Mouse (Mus musculus) adrenal gland, postnatal 14 days (tissue): Measurements from ENCODE around the gene Prkacb. TPM values are rescaled to one million over a fixed set of nuclear protein-coding genes. Genes with fewer than 3 reads are reported as not detected.
"Not testable (repeated sequence)": the region's sequence is repeated elsewhere in the genome, so short reads cannot be mapped to it uniquely, and the experiment has no call there.

Experiments used
- DNase-seq: peaks from one replicate; pipeline ENCODE4 v3.0.0; 2021; ENCODE audit warnings: mixed read lengths
- total RNA-seq: library from RNA; stranded (reverse); gene quantifications from 2 replicates; pipeline ENCODE4 v1.2.3, GENCODE M21; 2021

Gene Prkacb
- total RNA-seq, 1 experiment from 2014 or later, result 103 TPM

DNA sequence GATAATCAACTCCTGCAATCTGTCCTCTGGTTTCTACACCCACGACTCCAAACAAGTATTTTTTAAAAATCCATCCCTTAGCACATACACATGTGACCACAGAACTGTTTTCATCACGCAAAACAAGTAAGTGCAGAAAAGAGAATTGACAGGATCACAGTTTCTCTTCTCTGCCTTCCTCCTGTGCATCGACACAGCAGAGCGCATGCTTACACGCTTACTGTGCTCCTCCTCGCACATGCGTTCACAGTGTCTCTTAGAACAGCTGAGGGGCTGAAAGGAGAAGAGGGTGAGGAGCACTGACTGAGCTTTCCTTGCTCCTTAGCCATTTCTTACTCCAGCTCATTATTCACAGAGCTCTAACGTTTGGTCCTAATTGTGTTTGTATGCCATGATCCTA, 33.9 kb downstream of the Prkacb start:
- no peak for DNase-seq

DNA sequence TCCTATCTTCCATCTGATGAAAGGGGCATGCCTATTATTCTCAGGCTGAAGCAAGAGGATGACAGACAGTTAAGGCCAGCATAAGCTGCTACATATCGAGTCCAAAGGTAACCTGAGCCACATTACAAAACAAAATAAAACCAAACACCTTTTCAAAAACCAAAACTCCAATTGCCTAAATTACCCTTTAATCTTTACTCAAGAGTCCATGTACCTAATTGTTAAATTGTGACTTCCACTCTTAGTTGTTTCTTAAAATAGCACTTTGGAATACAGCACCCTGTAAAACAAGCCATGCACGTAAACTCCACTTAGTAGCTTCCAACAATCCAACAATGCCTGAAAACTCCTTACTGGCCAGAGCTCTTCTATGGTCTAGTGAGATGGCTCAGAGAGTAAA, 34.3 kb downstream of the Prkacb start:
- no peak for DNase-seq

DNA sequence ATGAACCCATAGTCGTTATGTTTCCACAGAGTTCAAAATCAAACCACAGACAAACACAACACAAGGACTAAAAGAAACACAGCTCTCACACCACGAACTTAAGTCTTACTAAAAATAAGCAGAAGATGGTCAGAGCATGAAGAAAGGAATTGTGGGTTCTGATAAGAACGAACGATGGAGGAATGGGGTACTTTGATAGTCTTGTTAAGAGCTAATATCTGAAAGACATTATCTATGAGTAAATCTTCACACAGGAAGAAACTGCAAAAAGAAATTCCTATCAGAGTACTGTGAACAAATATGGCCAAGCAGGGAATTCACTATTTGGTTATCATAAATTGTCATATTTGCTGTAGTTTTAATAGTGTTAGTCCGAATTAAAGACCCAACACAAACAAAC, 36.1 kb downstream of the Prkacb start:
- no peak for DNase-seq

- no peak for DNase-seq
Measured at GRCm38 (mm10) chr3:146770853-146771252, 41.9 kb downstream of the Prkacb start.

GRCm38 (mm10) chr3:146769940-146770659, 42.7 kb downstream of the Prkacb start:
- DNase-seq, result no peak

DNA sequence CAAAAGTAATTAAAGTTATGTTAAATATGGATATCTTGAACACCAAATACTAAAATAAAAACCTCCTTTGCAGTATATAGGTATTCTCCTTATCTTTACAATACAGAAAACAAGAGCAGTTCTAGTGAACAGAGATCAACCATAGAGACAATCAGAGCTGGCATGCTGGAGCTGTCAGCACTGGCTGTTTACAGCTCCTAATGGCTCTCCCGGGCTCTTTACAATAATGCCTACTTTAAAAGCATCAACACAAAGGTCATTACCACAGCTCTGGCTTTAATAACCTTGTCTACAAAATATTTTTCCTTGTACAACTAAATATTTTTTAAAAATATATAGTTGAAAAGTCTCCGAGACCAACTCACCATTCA, 43.2 kb downstream of the Prkacb start:
- DNase-seq, result no peak

DNA sequence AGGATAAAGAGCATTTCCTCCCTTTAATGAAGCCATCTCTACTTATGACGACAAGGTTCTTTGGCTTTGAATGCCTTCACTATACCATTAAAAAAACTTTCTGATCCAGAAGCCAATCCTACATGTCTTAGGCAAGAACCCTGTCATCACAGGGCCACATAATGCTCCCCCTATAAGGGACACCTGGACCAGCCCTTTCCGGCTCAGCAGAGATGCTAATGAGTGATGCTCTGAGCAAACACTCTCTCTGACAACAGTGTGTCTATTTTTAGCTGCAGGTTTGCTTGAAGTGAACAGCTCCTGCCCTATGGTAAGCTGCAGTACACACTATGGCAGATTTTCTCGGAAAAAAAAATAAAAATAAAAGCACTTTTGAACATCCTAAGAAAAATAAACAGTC, 43.9 kb downstream of the Prkacb start:
- DNase-seq, result no peak

DNA sequence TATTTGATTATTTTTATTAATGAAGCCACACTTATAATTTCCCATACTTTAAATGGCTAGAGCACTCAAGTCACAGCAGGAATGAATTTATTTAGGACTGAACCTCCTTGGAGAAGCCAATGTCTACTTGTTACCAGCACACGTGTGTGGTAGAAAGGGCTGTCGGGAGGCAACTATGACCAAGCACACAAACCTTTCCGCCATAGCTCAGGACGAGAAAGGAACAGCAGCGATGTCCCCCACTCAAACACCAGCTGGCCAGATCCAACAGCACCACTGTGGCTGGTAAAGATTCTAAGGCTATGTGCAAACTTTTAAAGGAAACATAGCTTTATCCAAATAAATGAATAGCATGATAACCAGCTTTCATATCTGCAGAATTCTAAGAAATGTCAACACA, 44.4 kb downstream of the Prkacb start:
- DNase-seq, result no peak

GRCm38 (mm10) chr3:146766701-146767181, 46.0 kb downstream of the Prkacb start:
- DNase-seq, result no peak

GRCm38 (mm10) chr3:146766071-146766605, 46.7 kb downstream of the Prkacb start:
- no peak for DNase-seq

GRCm38 (mm10) chr3:146764871-146765529, 47.8 kb downstream of the Prkacb start:
- DNase-seq, result no peak

DNA sequence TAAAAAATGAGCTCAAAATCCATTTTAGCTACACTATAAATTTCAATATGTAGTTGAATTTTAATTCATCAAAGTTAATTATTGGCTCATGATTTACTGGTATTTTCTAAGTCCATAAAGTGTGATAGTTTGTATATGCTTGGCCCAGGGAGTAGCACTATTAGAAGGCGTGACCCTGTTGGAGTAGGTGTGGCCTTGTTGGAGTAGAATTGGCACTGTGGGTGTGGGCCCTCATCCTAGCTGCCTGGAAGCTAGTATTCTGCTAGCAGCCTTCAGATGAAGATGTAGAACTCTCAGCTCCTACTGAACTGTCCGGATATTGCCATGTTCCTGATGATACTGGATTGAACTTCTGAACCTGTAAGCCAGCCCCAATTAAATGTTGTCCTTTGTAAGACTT, 49.7 kb downstream of the Prkacb start:
- not testable (repeated sequence) for DNase-seq

DNA sequence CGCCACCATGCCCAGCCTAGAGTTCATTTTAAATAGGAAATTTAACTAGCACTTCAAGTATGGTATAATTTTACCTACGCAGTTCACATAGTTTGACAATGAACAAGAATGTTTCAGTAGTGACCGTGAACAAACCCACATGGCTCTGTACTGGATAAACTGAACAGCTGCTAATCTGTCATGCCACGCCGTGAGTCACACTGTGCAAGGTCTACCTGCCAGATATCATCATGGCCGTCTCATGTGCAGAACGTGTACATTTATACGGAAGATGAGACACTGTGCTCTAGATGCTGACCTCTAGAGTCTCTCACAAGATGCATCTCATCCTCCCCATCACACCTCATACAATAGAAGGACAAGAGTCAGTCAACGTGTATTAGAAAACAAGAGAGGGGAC, 51.5 kb downstream of the Prkacb start:
- peak; percentile 14 for DNase-seq

- DNase-seq, result no peak
Measured at GRCm38 (mm10) chr3:146757970-146758960, 54.5 kb downstream of the Prkacb start.

GRCm38 (mm10) chr3:146754270-146754669, 58.5 kb downstream of the Prkacb start:
- DNase-seq, result no peak

DNA sequence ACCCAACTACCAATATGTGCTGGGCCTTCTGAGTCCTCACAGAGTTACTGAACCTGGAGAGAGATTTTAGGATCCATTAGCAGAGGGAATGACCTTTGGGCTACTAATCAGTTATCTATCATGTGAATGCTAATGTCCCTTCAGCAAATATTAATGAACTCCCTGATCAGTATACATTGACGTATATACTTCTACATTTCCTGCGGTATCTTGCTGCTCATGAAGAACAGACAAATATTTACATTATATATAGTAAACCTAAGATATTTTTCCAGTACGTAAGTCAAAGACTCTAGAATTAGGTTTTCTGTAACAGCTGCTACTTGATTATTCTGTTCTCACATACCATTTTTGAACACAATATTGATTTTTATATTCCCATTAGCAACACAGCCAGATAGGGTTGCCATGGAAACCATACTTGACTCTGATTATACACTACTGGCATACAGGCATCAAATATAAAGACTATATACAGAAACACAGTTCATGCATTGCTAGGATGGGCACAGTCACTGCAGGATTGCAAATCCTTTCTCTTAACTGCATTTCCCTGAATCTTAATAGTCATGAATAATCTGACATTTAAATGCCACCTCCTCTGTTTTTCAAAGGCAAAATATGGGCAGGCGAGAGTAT, 71.1 kb downstream of the Prkacb start:
- DNase-seq, result no peak

- DNase-seq, result no peak
Measured at GRCm38 (mm10) chr3:146741158-146741557, 71.6 kb downstream of the Prkacb start.

- DNase-seq, result not testable (repeated sequence)
Measured at GRCm38 (mm10) chr3:146736186-146736585, 76.6 kb downstream of the Prkacb start.

DNA sequence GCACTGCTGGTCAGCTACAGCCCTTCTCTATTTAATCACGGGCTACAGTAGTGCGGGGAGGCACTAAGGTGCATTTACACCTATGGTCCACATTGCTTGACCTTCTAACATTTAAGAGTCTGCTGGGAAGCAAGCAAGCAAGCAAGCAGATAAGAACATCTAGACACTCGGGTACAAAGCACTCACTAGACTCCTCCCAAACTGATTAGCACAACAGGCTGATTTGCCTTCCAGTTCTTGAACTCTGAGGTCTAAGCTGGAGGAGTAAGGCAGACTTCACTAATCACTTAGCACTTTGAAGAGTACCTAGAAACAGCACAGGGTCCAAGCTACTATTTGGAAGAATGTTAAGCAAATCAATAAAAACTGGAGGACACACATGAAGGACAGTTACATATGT, 77.1 kb downstream of the Prkacb start:
- DNase-seq, result no peak

GRCm38 (mm10) chr3:146734907-146735629, 77.7 kb downstream of the Prkacb start:
- no peak for DNase-seq

DNA sequence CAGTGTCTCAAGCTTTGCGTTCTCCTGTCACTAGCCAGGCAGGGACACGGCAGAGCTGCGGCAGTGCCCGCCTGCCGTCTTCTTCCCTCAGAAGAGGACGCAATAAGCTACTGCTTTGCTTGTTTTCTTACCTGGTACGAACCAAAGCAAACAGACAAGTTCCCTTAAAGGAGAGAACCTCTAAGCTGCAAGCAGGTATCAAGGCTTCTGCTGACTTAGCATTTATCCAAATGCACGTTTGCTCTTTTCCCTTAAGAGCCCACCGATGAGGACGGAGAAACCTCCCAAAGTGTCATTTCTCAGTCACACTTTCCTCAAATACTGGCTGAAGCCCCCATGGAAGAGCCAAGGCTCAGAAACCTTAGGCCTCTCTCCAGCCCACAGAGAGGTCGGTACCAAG, 81.3 kb downstream of the Prkacb start:
- no peak for DNase-seq
